Mouse (Mus musculus) adrenal gland, postnatal 14 days (tissue): ENCODE measurements around the gene Mrpl48. TPM values are rescaled to one million over a fixed set of nuclear protein-coding genes. Genes with fewer than 3 reads are reported as not detected.

Experiments used
- DNase-seq: peaks from one replicate; pipeline ENCODE4 v3.0.0; 2021; ENCODE audit warnings: mixed read lengths
- long read RNA-seq, 2 experiments: library from polyadenylated mRNA; stranded (forward); transcript quantifications; one replicate each; pipeline ENCODE4 v2.0.0; 2021
- total RNA-seq: library from RNA; stranded (reverse); gene quantifications from 2 replicates; pipeline ENCODE4 v1.2.3, GENCODE M21; 2021

Mrpl48 gene
- 59.8 and 60.9 TPM in 2 replicates for total RNA-seq
- long read RNA-seq, experiment 1, full-length matches to known transcripts = 56 of 70 reads
- long read RNA-seq, experiment 1, partial matches to known transcripts = 2 of 70 reads
- long read RNA-seq, experiment 1, other reads (novel, unspliced or antisense) = 12 of 70 reads
- long read RNA-seq, experiment 2, full-length matches to known transcripts = 66 of 82 reads
- long read RNA-seq, experiment 2, partial matches to known transcripts = 2 of 82 reads
- long read RNA-seq, experiment 2, other reads (novel, unspliced or antisense) = 14 of 82 reads

- peak; percentile 76 for DNase-seq
Observed at GRCm38 (mm10) chr7:100608130-100608741, at the start of gene Mrpl48. Mrpl48 (minus strand) TSS chr7:100608301.

GRCm38 (mm10) chr7:100656739-100657138 lies 48.6 kb upstream of the Mrpl48 start:
- no peak for DNase-seq

- DNase-seq = no peak
Observed at GRCm38 (mm10) chr7:100654441-100654840, 46.3 kb upstream of the Mrpl48 start.

GRCm38 (mm10) chr7:100653480-100654266 lies 45.6 kb upstream of the Mrpl48 start:
- DNase-seq = no peak

DNA sequence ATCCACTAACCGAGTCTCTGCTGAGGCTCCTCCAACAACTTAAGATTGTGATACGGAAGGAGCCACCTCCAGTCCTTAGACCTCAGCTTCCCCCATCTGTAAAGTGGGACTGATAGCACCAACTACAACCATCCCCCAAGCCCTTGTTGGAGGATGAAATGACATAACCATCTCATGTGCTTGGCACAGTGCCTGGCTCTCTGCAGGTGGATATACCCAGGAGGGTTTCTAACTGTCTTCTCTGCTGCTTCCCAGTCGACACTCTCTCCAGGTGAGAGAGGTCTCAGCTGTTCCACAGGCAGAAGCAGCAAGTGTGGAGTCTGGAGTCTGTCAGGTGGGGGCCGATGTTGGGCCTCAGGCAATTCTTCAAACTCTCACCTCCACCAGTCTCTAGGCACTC lies 42.9 kb upstream of the Mrpl48 start:
- DNase-seq = no peak

DNA sequence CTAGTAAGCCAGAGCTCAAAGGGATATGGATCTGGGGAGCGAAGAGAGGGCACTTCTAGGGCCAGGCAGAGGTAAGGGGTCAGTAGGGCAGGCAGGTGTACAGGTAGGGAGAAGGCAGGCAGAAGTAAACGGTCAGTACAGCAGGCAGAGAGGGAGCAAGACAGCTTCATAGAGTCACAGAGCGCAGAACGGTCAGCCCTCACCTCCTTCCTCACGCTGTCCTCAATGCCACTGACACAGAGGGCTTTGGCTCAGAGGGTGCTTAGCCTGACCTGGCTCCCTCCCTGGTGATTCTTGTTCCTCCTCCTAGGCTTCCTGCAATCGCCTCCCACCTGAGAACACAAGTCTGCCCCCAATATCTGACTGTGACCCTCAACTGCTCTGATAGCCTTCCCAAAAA lies 42.3 kb upstream of the Mrpl48 start:
- no peak for DNase-seq

DNA sequence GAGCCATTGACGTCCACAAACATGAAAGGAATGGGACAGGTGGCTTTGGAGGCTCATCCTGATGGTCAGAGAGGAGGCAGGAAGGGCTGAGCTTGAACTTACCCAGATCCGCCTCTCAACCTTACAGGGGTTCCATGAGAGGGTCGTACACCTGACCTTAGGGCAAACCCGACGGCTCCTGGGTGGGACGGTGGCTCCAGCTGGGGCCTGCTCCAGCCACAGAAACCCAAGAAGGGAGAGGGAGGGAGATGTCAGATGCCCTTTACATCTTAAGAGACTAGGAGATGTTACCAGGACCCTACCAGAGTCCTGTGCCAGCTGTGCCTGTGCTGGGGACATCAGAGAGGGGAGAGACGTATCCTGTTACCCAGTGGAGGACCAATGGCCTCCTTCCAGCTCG lies 41.7 kb upstream of the Mrpl48 start:
- DNase-seq = no peak

GRCm38 (mm10) chr7:100649095-100649494 lies 41.0 kb upstream of the Mrpl48 start:
- no peak for DNase-seq

GRCm38 (mm10) chr7:100645147-100645546 lies 37.0 kb upstream of the Mrpl48 start:
- DNase-seq = peak; percentile 84

GRCm38 (mm10) chr7:100642413-100642812 lies 34.3 kb upstream of the Mrpl48 start:
- DNase-seq = no peak

DNA sequence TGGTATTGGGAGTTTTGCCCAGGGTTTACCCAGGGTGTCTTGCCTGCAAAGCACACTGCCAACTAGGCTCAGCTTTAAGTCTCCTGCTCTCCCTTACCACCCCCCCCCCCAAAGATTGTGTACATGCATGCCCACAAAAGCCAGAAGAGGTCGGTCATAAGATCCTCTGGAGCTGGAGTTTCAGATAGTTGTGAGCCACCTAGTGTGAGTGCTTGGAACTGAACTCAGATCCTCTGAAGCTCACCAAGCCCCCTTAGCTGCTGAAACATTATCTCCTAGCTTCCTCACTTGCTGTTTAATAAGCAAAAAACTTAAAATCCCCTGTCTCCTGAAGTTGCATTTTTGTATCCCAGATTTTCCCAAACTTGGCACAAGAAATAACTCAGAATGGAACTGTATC lies 29.6 kb upstream of the Mrpl48 start:
- DNase-seq = no peak

DNA sequence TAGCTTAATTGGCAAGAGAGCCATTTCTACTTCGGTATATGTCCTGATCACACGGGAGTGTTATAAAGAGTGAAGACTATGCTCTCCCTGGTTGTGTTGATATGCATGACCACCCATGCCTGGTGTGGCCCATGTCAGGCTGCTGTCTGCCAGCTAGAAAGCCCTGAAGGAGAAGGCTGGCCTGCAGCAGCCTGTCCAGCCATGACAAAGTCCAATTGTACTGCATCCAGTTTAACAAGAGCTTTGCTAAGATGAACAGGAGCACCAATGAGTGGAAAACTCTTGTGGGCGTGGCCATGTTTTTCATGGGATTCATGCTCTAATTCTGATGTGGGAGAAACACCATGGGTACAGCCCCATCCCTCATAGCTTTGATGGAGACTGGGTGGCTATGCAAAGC lies 16.4 kb upstream of the Mrpl48 start:
- no peak for DNase-seq

DNA sequence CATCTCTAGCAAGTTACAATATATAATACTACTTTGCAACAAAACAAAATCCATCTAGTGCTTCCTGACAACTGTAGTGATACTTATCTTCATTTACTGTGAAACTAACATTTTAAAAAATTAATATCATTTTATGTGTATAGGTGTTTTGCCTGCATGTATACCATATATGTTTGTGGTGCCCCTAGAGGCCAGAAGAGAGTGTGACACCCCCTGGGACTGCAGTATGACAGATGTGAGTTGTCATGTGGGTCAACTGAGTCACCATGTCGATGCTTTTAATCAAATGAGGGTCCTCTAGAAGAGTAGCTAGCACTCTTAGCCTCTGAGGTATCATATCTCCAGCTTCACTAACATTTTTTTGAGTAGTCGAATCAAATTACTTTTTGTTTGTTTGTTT lies 14.2 kb upstream of the Mrpl48 start:
- DNase-seq = no peak

DNA sequence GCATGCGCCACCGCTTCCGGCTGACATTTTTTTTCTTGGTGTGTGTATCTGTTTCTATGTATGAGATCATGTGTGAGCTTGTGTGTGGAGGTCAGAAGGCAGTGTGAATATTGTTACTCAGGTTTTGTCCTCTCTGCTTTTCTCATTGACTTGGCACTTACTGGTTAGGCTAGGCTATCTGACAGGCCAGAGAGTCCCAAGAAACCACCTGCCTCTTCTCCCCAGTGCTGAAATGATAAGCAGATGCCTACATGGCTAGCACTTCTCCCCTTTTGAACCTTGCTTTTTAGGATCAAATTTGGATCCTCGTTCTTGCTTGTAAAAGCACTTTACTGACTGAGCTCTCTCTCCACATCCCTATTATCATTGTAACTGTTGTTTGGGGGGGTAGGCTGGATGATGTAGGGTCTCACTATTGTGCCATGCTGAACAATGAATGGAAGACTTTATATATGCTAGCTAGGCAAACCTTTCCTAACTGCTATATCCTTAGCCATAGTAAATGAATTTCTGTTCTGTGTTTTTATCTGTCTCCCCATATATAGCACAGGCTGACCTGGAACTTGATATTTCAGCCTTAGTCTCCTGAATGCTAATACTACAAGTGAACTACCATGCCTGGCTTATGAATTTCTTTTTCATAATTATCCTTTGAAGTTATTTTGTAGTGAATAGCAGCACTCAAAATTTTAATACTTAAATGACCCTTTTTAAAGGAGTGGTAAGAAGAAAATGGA lies 8.2 kb upstream of the Mrpl48 start:
- DNase-seq = no peak

- DNase-seq = no peak
Observed at GRCm38 (mm10) chr7:100608910-100609309, 809 bp upstream of the Mrpl48 start.

- peak; percentile 99 for DNase-seq
Observed at GRCm38 (mm10) chr7:100607214-100608129, 629 bp downstream of the Mrpl48 start, which contains the start of gene Rab6a. Rab6a (plus strand) TSS chr7:100607410.

- DNase-seq = no peak
Observed at GRCm38 (mm10) chr7:100600211-100600610, 7.9 kb downstream of the Mrpl48 start.

- no peak for DNase-seq
Observed at GRCm38 (mm10) chr7:100593349-100593748, 14.8 kb downstream of the Mrpl48 start.

DNA sequence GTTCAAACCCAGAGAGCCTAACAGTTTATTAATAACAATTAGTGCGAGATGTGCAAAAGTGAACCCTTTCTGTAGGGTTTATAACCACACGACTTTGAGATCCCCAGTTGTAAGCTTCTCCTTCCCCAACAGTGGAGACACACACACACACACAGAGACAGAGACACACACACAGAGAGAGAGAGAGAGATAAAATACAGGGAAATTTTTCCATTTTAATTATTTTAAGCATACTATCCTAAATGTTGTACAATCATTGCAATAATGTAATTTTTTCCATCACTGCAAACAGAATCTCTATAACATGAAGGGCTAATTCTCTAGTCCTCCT lies 16.6 kb downstream of the Mrpl48 start:
- DNase-seq = no peak

- DNase-seq = peak; percentile 93
Observed at GRCm38 (mm10) chr7:100590845-100591521, 17.1 kb downstream of the Mrpl48 start.

DNA sequence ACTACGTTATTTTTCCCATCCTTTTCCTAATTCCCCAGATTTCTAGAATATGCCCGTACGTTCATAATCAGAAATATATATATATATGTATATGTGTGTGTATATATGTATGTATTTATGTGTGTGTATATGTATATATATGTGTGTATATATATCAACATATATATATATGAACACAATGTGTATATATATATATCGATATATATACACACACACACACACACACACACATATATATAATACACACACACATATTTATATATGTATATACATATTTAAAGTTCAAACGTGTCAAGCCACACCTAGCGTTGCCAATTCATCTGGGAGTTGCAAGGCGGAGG lies 17.6 kb downstream of the Mrpl48 start:
- DNase-seq = no peak
